Mouse (Mus musculus): ENCODE measurements around the gene Gna15.

DNA sequence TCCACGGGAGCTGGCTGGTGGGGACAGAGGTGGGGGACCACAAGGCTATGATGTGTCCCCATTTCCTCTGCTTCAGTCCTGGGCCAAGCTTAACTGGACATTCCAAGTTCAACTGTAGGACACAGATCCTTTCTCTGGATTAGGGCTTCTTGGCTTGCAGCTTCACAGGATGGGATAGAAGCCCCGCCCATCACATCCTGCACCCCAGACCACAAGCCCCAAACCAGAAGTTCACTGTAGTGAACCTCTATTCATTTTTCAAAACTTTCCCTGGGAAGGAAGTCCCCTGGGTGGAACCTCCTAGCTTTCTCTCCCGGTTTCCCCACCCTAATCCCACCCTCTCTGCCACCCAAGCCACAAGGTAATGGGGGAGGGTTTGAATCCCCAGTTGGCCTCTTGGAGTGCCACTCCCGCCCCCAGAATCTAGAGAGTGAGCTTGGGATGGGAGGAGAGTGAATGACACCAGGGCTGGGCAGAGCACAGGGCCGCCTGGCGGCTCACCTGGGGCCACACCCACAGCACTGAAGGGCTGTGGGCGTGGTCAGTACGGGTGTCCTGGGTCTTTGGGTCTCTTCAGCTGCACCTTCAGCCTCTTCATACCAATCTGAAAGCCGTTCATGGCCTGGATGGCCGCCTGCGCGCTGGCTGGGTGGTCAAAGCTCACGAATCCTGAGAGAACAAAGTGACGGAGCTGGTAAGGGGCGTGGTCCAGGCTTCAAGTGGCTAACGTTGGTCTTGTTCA, 62.2 kb downstream of the Gna15 start:
- TF ChIP-seq CTCF (IDR thresholded peaks at IDR 0.05; ENCODE audit: extremely low read depth, insufficient read depth, insufficient read length, insufficient replicate concordance) (no peak), POLR2A (IDR thresholded peaks at IDR 0.05; ENCODE audit: low read depth, low read length) (no peak)

Measured in spleen, adult 2 months (tissue).